Mouse (Mus musculus) lung, embryonic 16.5 days (tissue): ENCODE results near the gene Atp8b3. TPM values are rescaled to one million over a fixed set of nuclear protein-coding genes. Genes with fewer than 3 reads are reported as not detected.

Source experiments
- ATAC-seq: fragments of 200-750 bp; cut with Nextera tagmentation; 2 replicates; pipeline ENCODE4 v1.8.0; 2017; ENCODE audit warnings: low read depth, mild to moderate bottlenecking, moderate library complexity
- H3K27ac ChIP-seq: fragments of 300-500 bp; sonication (generic); 2 replicates; pipeline ENCODE4 v1.5.1; 2014; ENCODE audit warnings: mild to moderate bottlenecking, control low read depth, low read length
- H3K27me3 ChIP-seq: fragments of 300-500 bp; sonication (generic); 2 replicates; pipeline ENCODE4 v1.6.1; 2014; ENCODE audit warnings: low read depth, low read length, mixed read lengths; ENCODE audit not compliant: control insufficient read depth, insufficient read depth
- H3K36me3 ChIP-seq: fragments of 300-500 bp; sonication (generic); 2 replicates; pipeline ENCODE4 v1.6.1; 2014; ENCODE audit warnings: low read length; ENCODE audit not compliant: control insufficient read depth, insufficient read depth
- H3K4me1 ChIP-seq: fragments of 300-500 bp; sonication (generic); replicated peaks from 2 replicates; pipeline ENCODE4 v1.6.1; 2014; ENCODE audit warnings: low read length, mixed read lengths; ENCODE audit not compliant: control insufficient read depth, insufficient read depth
- H3K4me2 ChIP-seq: fragments of 300-500 bp; sonication (generic); 2 replicates; pipeline ENCODE4 v1.6.1; 2014; ENCODE audit warnings: low read depth, low read length, control low read depth
- H3K4me3 ChIP-seq: fragments of 300-500 bp; sonication (generic); 2 replicates; pipeline ENCODE4 v1.5.1; 2014; ENCODE audit warnings: mild to moderate bottlenecking, low read length, control low read depth
- H3K9ac ChIP-seq: fragments of 300-500 bp; sonication (generic); 2 replicates; pipeline ENCODE4 v1.6.1; 2014; ENCODE audit warnings: low read length, control low read depth
- H3K9me3 ChIP-seq: fragments of 300-500 bp; sonication (generic); 2 replicates; pipeline ENCODE4 v1.6.1; 2016; ENCODE audit warnings: low read length; ENCODE audit not compliant: control insufficient read depth
- WGBS: fragments of 180-500 bp; shearing (Covaris S2); extraction: QIAGEN DNeasy Blood & Tissue Kit; methylation state at CpG from one replicate; pipeline ENCODE4 v1.1.7; 2014; 5-methylcytosine and 5-hydroxymethylcytosine counted together
- polyA plus RNA-seq: library from polyadenylated mRNA; unstranded; fragments of >200 nt; fragmentation: Nextera tagmentation; extraction: Ambion mirVana; gene quantifications from 2 replicates; pipeline ENCODE4 v1.2.1, GENCODE M21; 2015

The Atp8b3 gene
- polyA plus RNA-seq, 1 experiment from 2014 or later = 0.09 TPM

GRCm38 (mm10) chr10:80490051-80490450, 48.9 kb downstream of the Atp8b3 start:
- WGBS = under 1% methylated on average over 22 of the region's 22 CpGs
- H3K9me3 ChIP-seq = peaks cover 4% of the 10 kb centered on the region
- H3K4me1 ChIP-seq = peaks cover 16% of the 10 kb centered on the region
- peak overlapping the region; percentile 38 for H3K4me2 ChIP-seq
- peaks cover 93% of the 10 kb centered on the region for H3K27me3 ChIP-seq
- H3K27ac ChIP-seq = no peak overlapping the region
- no peaks in the 10 kb centered on the region for H3K36me3 ChIP-seq
- ATAC-seq = peak; percentile 91
- no peak overlapping the region for H3K9ac ChIP-seq
- 0 out of 2 replicates have a peak overlapping the region, but pooled peaks have one; percentile 19 for H3K4me3 ChIP-seq

- 73% methylated on average over 7 of the region's 7 CpGs for WGBS
- H3K4me1 ChIP-seq = peaks cover 13% of the 10 kb centered on the region
- H3K4me2 ChIP-seq = no peak overlapping the region
- H3K36me3 ChIP-seq = no peaks in the 10 kb centered on the region
- no peak overlapping the region for H3K4me3 ChIP-seq
- ATAC-seq = no peak
- peaks cover 4% of the 10 kb centered on the region for H3K9me3 ChIP-seq
- H3K9ac ChIP-seq = no peak overlapping the region
- H3K27ac ChIP-seq = no peak overlapping the region
- H3K27me3 ChIP-seq = peaks cover 82% of the 10 kb centered on the region
Measured at GRCm38 (mm10) chr10:80486862-80487379, 52.0 kb downstream of the Atp8b3 start.

- Histone ChIP-seq H3K4me1 (no peaks in the 10 kb centered on the region), H3K4me2 (no peak overlapping the region), H3K36me3 (no peaks in the 10 kb centered on the region), H3K4me3 (no peak overlapping the region), H3K27ac (no peak overlapping the region), H3K9me3 (no peaks in the 10 kb centered on the region), H3K9ac (no peak overlapping the region), H3K27me3 (peaks cover 47% of the 10 kb centered on the region)
- peak; percentile 60; the same call in 1 of the 2 replicates for ATAC-seq
- 9% methylated on average over 5 of the region's 5 CpGs for WGBS
Measured at GRCm38 (mm10) chr10:80481002-80481401, 57.9 kb downstream of the Atp8b3 start.

GRCm38 (mm10) chr10:80478531-80478930, 60.4 kb downstream of the Atp8b3 start:
- Histone ChIP-seq H3K4me3 (no peak overlapping the region), H3K4me2 (no peak overlapping the region), H3K27me3 (peaks cover 23% of the 10 kb centered on the region), H3K4me1 (0 out of 2 replicates have a peak, but pooled peaks cover 4% of the 10 kb centered on the region), H3K36me3 (no peaks in the 10 kb centered on the region), H3K9ac (no peak overlapping the region), H3K27ac (no peak overlapping the region), H3K9me3 (no peaks in the 10 kb centered on the region)
- 65% methylated on average over 5 of the region's 5 CpGs for WGBS
- no peak for ATAC-seq

- Histone ChIP-seq H3K4me2 (peak overlapping the region; percentile 90), H3K36me3 (no peaks in the 10 kb centered on the region), H3K27ac (no peak overlapping the region), H3K4me3 (peak overlapping the region; percentile 63), H3K4me1 (0 out of 2 replicates have a peak, but pooled peaks cover 4% of the 10 kb centered on the region), H3K9ac (peak overlapping the region; percentile 67), H3K9me3 (no peaks in the 10 kb centered on the region), H3K27me3 (peaks cover 22% of the 10 kb centered on the region)
- WGBS = 1% methylated on average over 49 of the region's 58 CpGs
- ATAC-seq = peak; percentile 95
Measured at GRCm38 (mm10) chr10:80475290-80475959, 63.5 kb downstream of the Atp8b3 start.

Other genes starting within 250 kb of the Atp8b3 start
- 915 and 939 TPM in 2 replicates for gene Rps15, start 246.7 kb downstream of the Atp8b3 start, polyA plus RNA-seq
- 0.67 and 0.88 TPM in 2 replicates for gene Apc2, start 243.1 kb downstream of the Atp8b3 start, polyA plus RNA-seq
- gene 2310011J03Rik, start 218.6 kb downstream of the Atp8b3 start, polyA plus RNA-seq = 49.2 and 51.8 TPM in 2 replicates
- 4.2 and 4.3 TPM in 2 replicates for gene Pcsk4, start 209.6 kb downstream of the Atp8b3 start, polyA plus RNA-seq
- 15.6 and 17.0 TPM in 2 replicates for gene Reep6, start 209.2 kb downstream of the Atp8b3 start, polyA plus RNA-seq
- gene Adamtsl5, start 190.7 kb downstream of the Atp8b3 start, polyA plus RNA-seq = 4.1 and 8.3 TPM in 2 replicates
- gene Plk5, start 182.7 kb downstream of the Atp8b3 start, polyA plus RNA-seq = 0.48 and 0.52 TPM in 2 replicates
- gene Mex3d, start 151.5 kb downstream of the Atp8b3 start, polyA plus RNA-seq = 4.4 and 4.5 TPM in 2 replicates
- 192 and 204 TPM in 2 replicates for gene Mbd3, start 139.6 kb downstream of the Atp8b3 start, polyA plus RNA-seq
- gene Uqcr11, start 132.3 kb downstream of the Atp8b3 start, polyA plus RNA-seq = 618 and 673 TPM in 2 replicates
- gene Tcf3, start 105.5 kb downstream of the Atp8b3 start, polyA plus RNA-seq = 81.0 and 82.4 TPM in 2 replicates
- not detected in 2 replicates for gene Onecut3, start 44.3 kb downstream of the Atp8b3 start, polyA plus RNA-seq
- 20.6 and 22.1 TPM in 2 replicates for gene Rexo1, start 22.4 kb upstream of the Atp8b3 start, polyA plus RNA-seq
- 8.2 and 8.3 TPM in 2 replicates for gene Klf16, start 38.2 kb upstream of the Atp8b3 start, polyA plus RNA-seq
- 77.4 and 80.9 TPM in 2 replicates for gene Abhd17a, start 51.2 kb upstream of the Atp8b3 start, polyA plus RNA-seq
- 78.8 and 81.8 TPM in 2 replicates for gene Scamp4, start 63.7 kb upstream of the Atp8b3 start, polyA plus RNA-seq
- gene Adat3, start 63.8 kb upstream of the Atp8b3 start, polyA plus RNA-seq = 7.1 and 8.3 TPM in 2 replicates
- gene Gm49322, start 66.9 kb upstream of the Atp8b3 start, polyA plus RNA-seq = 3.7 and 4.4 TPM in 2 replicates
- 20.6 and 38.4 TPM in 2 replicates for gene Csnk1g2, start 83.7 kb upstream of the Atp8b3 start, polyA plus RNA-seq
- 15.3 and 33.2 TPM in 2 replicates for gene Btbd2, start 117.9 kb upstream of the Atp8b3 start, polyA plus RNA-seq
- 66.3 and 82.1 TPM in 2 replicates for gene Mknk2, start 139.0 kb upstream of the Atp8b3 start, polyA plus RNA-seq
- 42.3 and 45.7 TPM in 2 replicates for gene Mob3a, start 162.9 kb upstream of the Atp8b3 start, polyA plus RNA-seq
- gene Izumo4, start 163.1 kb upstream of the Atp8b3 start, polyA plus RNA-seq = 23.6 and 26.8 TPM in 2 replicates
- gene Ap3d1, start 203.1 kb upstream of the Atp8b3 start, polyA plus RNA-seq = 59.6 and 59.9 TPM in 2 replicates
- gene Dot1l, start 216.1 kb upstream of the Atp8b3 start, polyA plus RNA-seq = 15.4 and 17.5 TPM in 2 replicates